Mouse (Mus musculus) thymus, postnatal 25 days (tissue): Measurements from ENCODE around the gene Olfr418.
"Not testable (repeated sequence)": the region's sequence is repeated elsewhere in the genome, so short reads cannot be mapped to it uniquely, and the experiment has no call there.

Experiments used
- DNase-seq: peaks from one replicate; pipeline ENCODE4 v3.0.0; 2022

Gene Olfr418

GRCm38 (mm10) chr1:173265701-173266100, at the start of gene Olfr418:
Gene Olfr418, plus strand, starts transcription at chr1:173266001.
- DNase-seq: no peak

DNA sequence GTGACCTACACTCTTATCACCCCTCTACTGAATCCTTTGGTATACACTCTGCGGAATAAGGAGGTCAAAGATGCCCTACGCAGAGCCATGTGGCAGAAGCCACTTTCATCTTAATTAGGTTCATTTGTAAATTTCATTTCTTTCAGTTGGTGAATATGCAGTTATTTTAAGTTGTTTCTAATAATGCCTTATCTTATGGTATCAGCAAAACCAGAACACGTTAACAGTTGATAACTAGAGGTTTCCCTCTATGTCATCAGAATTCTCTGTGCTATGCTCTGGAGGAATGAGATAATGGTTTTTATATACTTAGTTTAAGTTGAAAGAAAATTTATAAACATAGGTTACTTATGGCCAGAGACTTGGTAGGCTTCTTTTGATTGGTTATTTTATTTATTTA, 49.3 kb upstream of the Olfr418 start:
- no peak for DNase-seq

GRCm38 (mm10) chr1:173227081-173227480, 38.7 kb upstream of the Olfr418 start, which contains the start of gene Fcer1a:
Gene Fcer1a, minus strand, starts transcription at chr1:173227214.
- no peak for DNase-seq

DNA sequence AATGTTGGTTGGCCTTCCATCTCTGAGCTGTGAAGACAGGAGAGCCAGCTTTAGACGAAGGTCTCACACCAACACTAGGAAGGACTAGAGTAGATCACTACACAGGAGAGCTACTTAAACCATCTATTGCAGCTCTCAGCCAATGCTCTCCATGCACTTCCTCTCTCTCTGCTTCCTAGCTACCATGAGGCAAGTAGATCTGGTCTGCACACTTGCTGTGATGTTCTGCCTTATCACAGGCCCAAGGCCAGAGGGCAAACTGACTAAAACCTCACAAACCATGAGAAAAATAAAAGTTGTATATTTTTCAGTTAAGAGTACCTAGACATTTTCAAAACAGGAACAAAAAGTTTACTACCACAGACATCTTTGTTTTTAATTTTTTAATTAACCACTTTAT, 28.8 kb upstream of the Olfr418 start:
- not testable (repeated sequence) for DNase-seq

DNA sequence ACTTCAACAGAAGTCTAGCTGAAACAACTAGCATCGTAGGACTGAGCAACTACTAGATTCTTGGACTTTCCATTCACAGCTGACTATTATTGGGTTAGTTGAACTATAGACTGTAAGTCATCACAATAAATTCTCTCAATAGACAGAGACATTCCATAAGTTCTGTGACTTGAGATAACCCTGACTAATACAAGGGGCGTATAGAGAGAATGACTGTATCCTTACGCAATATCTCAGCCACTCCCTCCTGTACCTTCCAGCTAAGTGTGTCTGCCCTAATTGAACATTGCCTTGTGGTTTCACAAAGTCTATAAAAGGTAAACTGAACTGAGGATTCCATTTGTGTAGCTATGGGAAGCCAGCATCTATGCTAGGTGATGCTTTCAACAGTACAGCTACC, 15.9 kb upstream of the Olfr418 start:
- DNase-seq: no peak

DNA sequence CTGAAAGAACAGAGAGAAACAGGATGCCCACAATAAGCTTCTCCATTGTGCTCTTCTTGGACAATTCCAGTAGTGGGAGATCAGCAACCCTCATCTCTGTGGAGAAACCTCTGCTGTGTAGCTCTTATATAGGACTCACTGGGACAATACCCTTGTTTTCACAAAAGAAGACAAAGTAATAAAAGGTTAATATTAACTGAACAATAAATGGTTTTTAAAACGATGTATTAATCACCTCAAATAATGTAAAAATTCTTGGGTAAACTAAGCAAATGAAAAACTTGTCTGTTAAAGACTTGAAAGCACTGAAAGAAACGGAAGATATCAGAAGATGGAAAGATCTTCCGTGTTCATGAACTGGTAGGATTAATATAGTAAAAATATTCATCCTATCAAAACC, 11.9 kb downstream of the Olfr418 start, which contains the start of gene Mptx2:
Mptx2 (minus strand) TSS at position 101 of the 400 bp plus-strand sequence.
- DNase-seq: no peak

GRCm38 (mm10) chr1:173302795-173303194, 37.0 kb downstream of the Olfr418 start:
- not testable (repeated sequence) for DNase-seq

DNA sequence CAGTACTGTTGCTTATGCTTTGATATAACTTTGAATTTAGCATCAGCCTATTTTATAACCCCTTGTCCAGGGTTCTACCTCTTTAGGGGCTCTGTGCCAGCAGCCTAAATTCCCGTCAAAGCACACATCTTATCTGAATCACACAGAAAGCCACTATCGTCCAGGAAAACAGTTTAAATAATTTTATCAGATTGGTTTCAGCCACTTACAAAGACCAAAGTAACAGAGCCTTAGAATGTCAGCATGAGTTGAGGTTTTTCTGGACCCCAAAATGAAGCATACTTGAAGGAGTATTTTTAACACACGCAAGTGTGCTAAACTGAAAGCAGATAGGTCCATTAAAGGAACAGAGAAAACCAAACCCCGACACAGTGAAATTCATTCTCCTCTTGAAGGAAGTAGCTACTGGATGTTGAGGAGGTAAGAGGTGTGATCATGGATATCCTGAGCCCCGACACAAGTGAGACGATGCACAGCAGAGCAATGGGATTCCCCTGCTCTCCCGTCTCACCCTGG, 47.8 kb downstream of the Olfr418 start:
- not testable (repeated sequence) for DNase-seq

DNA sequence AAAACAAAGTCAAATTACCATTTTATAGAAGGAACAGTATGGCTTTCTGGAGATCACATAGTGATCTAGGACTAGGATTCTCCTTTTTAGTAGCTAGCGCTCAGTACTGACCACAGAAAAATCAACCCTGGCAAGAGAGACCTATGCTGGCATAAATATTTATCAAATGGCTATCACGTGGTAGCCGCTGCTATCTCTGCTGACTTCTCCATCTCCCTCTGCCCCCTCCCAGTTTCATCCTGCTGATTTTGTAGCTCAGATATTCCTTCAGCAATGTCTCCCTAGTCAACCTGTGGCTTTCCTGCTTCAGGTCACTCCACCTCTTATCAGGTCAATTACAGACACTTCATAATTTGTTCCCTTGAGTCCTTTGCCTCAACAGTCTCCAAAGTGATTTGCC, 49.9 kb downstream of the Olfr418 start:
- DNase-seq: no peak

GRCm38 (mm10) chr1:173317925-173318477, 52.2 kb downstream of the Olfr418 start:
- no peak for DNase-seq

GRCm38 (mm10) chr1:173321593-173322248, 55.9 kb downstream of the Olfr418 start:
- DNase-seq: no peak

GRCm38 (mm10) chr1:173322249-173322627, 56.4 kb downstream of the Olfr418 start:
- DNase-seq: no peak
